Mouse (Mus musculus): ENCODE measurements around the gene Rnf212. TPM values are rescaled to one million over a fixed set of nuclear protein-coding genes. Genes with fewer than 3 reads are reported as not detected.

Rnf212 gene
- polyA plus RNA-seq, 1 experiment from 2014 or later, result not detected

- whole genome bisulfite sequencing, result 79% methylated on average over 7 of the region's 7 CpGs
Observed at GRCm38 (mm10) chr5:108719761-108720160, 55.0 kb downstream of the Rnf212 start.

GRCm38 (mm10) chr5:108718051-108718450 lies 56.7 kb downstream of the Rnf212 start:
- DNase-seq (ENCODE audit: low spot score), result peak; percentile 41
- no peaks in the 10 kb centered on the region for H3K36me3 ChIP-seq (ENCODE audit: control insufficient read depth, insufficient read depth, low read length)
- ATAC-seq (ENCODE audit: low read depth), result no peak
- WGBS, result 32% methylated on average over 4 of the region's 4 CpGs
- H3K4me2 ChIP-seq (ENCODE audit: low read depth, low read length), result no peak overlapping the region
- peak overlapping the region; percentile 49; the same call in 1 of the 2 replicates for H3K27ac ChIP-seq (replicated peaks; ENCODE audit: low read depth, low read length)
- H3K27me3 ChIP-seq (replicated peaks; ENCODE audit: control insufficient read depth, insufficient read depth, low read length), result no peaks in the 10 kb centered on the region
- peaks cover 13% of the 10 kb centered on the region for H3K4me1 ChIP-seq (ENCODE audit: control insufficient read depth, insufficient read depth, low read length)
- H3K9me3 ChIP-seq (ENCODE audit: control insufficient read depth, low read length), result no peaks in the 10 kb centered on the region
- H3K9ac ChIP-seq (ENCODE audit: low read depth, low read length), result no peak overlapping the region
- H3K4me3 ChIP-seq (ENCODE audit: low read depth, low read length), result no peak overlapping the region

More at GRCm38 (mm10) chr5:108719761-108720160, 55.0 kb downstream of the Rnf212 start:
- Histone ChIP-seq H3K36me3 (ENCODE audit: control insufficient read depth, insufficient read depth, low read length) (no peaks in the 10 kb centered on the region), H3K4me3 (ENCODE audit: low read depth, low read length) (no peak overlapping the region), H3K9me3 (ENCODE audit: control insufficient read depth, low read length) (no peaks in the 10 kb centered on the region), H3K4me1 (ENCODE audit: control insufficient read depth, insufficient read depth, low read length) (peaks cover 13% of the 10 kb centered on the region), H3K27ac (replicated peaks; ENCODE audit: low read depth, low read length) (no peak overlapping the region), H3K27me3 (replicated peaks; ENCODE audit: control insufficient read depth, insufficient read depth, low read length) (no peaks in the 10 kb centered on the region), H3K4me2 (ENCODE audit: low read depth, low read length) (no peak overlapping the region), H3K9ac (ENCODE audit: low read depth, low read length) (no peak overlapping the region)
- DNase-seq (ENCODE audit: low spot score) (no peak), ATAC-seq (ENCODE audit: low read depth) (no peak)

- H3K4me3 ChIP-seq (ENCODE audit: low read depth, low read length), result no peak overlapping the region
- ATAC-seq (ENCODE audit: low read depth), result no peak
- peaks cover 13% of the 10 kb centered on the region for H3K4me1 ChIP-seq (ENCODE audit: control insufficient read depth, insufficient read depth, low read length)
- H3K36me3 ChIP-seq (ENCODE audit: control insufficient read depth, insufficient read depth, low read length), result no peaks in the 10 kb centered on the region
- H3K27ac ChIP-seq (replicated peaks; ENCODE audit: low read depth, low read length), result no peak overlapping the region
- no peaks in the 10 kb centered on the region for H3K27me3 ChIP-seq (replicated peaks; ENCODE audit: control insufficient read depth, insufficient read depth, low read length)
- DNase-seq (ENCODE audit: low spot score), result no peak
- no peak overlapping the region for H3K4me2 ChIP-seq (ENCODE audit: low read depth, low read length)
- WGBS, result 90% methylated on average over 1 of the region's 1 CpGs
- H3K9ac ChIP-seq (ENCODE audit: low read depth, low read length), result no peak overlapping the region
- H3K9me3 ChIP-seq (ENCODE audit: control insufficient read depth, low read length), result no peaks in the 10 kb centered on the region
Observed at GRCm38 (mm10) chr5:108715974-108716373, 58.8 kb downstream of the Rnf212 start.

- ATAC-seq (ENCODE audit: low read depth) (peak; percentile 64), DNase-seq (ENCODE audit: low spot score) (peak; percentile 65)
- Histone ChIP-seq H3K27ac (replicated peaks; ENCODE audit: low read depth, low read length) (0 out of 2 replicates have a peak overlapping the region, but pooled peaks have one; percentile 25), H3K9me3 (ENCODE audit: control insufficient read depth, low read length) (no peaks in the 10 kb centered on the region), H3K27me3 (replicated peaks; ENCODE audit: control insufficient read depth, insufficient read depth, low read length) (no peaks in the 10 kb centered on the region), H3K9ac (ENCODE audit: low read depth, low read length) (no peak overlapping the region), H3K4me1 (ENCODE audit: control insufficient read depth, insufficient read depth, low read length) (peaks cover 10% of the 10 kb centered on the region), H3K4me2 (ENCODE audit: low read depth, low read length) (no peak overlapping the region), H3K36me3 (ENCODE audit: control insufficient read depth, insufficient read depth, low read length) (no peaks in the 10 kb centered on the region), H3K4me3 (ENCODE audit: low read depth, low read length) (no peak overlapping the region)
- WGBS, result 38% methylated on average over 6 of the region's 6 CpGs
Observed at GRCm38 (mm10) chr5:108714149-108714548, 60.6 kb downstream of the Rnf212 start.

GRCm38 (mm10) chr5:108713691-108714090 lies 61.1 kb downstream of the Rnf212 start:
- no peak overlapping the region for H3K9ac ChIP-seq (ENCODE audit: low read depth, low read length)
- no peaks in the 10 kb centered on the region for H3K36me3 ChIP-seq (ENCODE audit: control insufficient read depth, insufficient read depth, low read length)
- H3K27me3 ChIP-seq (replicated peaks; ENCODE audit: control insufficient read depth, insufficient read depth, low read length), result no peaks in the 10 kb centered on the region
- no peak for DNase-seq (ENCODE audit: low spot score)
- H3K27ac ChIP-seq (replicated peaks; ENCODE audit: low read depth, low read length), result 0 out of 2 replicates have a peak overlapping the region, but pooled peaks have one; percentile 25
- H3K4me3 ChIP-seq (ENCODE audit: low read depth, low read length), result no peak overlapping the region
- peak; percentile 19; the same call in 1 of the 2 replicates for ATAC-seq (ENCODE audit: low read depth)
- peaks cover 8% of the 10 kb centered on the region for H3K4me1 ChIP-seq (ENCODE audit: control insufficient read depth, insufficient read depth, low read length)
- no peaks in the 10 kb centered on the region for H3K9me3 ChIP-seq (ENCODE audit: control insufficient read depth, low read length)
- H3K4me2 ChIP-seq (ENCODE audit: low read depth, low read length), result no peak overlapping the region

- no peak for DNase-seq (ENCODE audit: low spot score)
- no peaks in the 10 kb centered on the region for H3K9me3 ChIP-seq (ENCODE audit: control insufficient read depth, low read length)
- H3K9ac ChIP-seq (ENCODE audit: low read depth, low read length), result no peak overlapping the region
- 78% methylated on average over 2 of the region's 2 CpGs for WGBS
- H3K4me2 ChIP-seq (ENCODE audit: low read depth, low read length), result no peak overlapping the region
- peaks cover 7% of the 10 kb centered on the region for H3K4me1 ChIP-seq (ENCODE audit: control insufficient read depth, insufficient read depth, low read length)
- ATAC-seq (ENCODE audit: low read depth), result no peak
- H3K27me3 ChIP-seq (replicated peaks; ENCODE audit: control insufficient read depth, insufficient read depth, low read length), result no peaks in the 10 kb centered on the region
- H3K36me3 ChIP-seq (ENCODE audit: control insufficient read depth, insufficient read depth, low read length), result peaks cover 4% of the 10 kb centered on the region; the same call in 1 of the 2 replicates
- H3K4me3 ChIP-seq (ENCODE audit: low read depth, low read length), result no peak overlapping the region
- H3K27ac ChIP-seq (replicated peaks; ENCODE audit: low read depth, low read length), result no peak overlapping the region
Observed at GRCm38 (mm10) chr5:108713096-108713495, 61.7 kb downstream of the Rnf212 start.

GRCm38 (mm10) chr5:108711968-108712367 lies 62.8 kb downstream of the Rnf212 start:
- Histone ChIP-seq H3K4me1 (ENCODE audit: control insufficient read depth, insufficient read depth, low read length) (no peaks in the 10 kb centered on the region), H3K27me3 (replicated peaks; ENCODE audit: control insufficient read depth, insufficient read depth, low read length) (no peaks in the 10 kb centered on the region), H3K36me3 (ENCODE audit: control insufficient read depth, insufficient read depth, low read length) (peaks cover 7% of the 10 kb centered on the region), H3K4me3 (ENCODE audit: low read depth, low read length) (no peak overlapping the region), H3K4me2 (ENCODE audit: low read depth, low read length) (no peak overlapping the region), H3K9ac (ENCODE audit: low read depth, low read length) (no peak overlapping the region), H3K9me3 (ENCODE audit: control insufficient read depth, low read length) (no peaks in the 10 kb centered on the region), H3K27ac (replicated peaks; ENCODE audit: low read depth, low read length) (no peak overlapping the region)
- whole genome bisulfite sequencing, result 66% methylated on average over 6 of the region's 6 CpGs
- ATAC-seq (ENCODE audit: low read depth) (no peak), DNase-seq (ENCODE audit: low spot score) (no peak)

- no peaks in the 10 kb centered on the region for H3K4me1 ChIP-seq (ENCODE audit: control insufficient read depth, insufficient read depth, low read length)
- no peak overlapping the region for H3K9ac ChIP-seq (ENCODE audit: low read depth, low read length)
- H3K4me3 ChIP-seq (ENCODE audit: low read depth, low read length), result no peak overlapping the region
- 54% methylated on average over 6 of the region's 6 CpGs for WGBS
- ATAC-seq (ENCODE audit: low read depth), result 0 out of 2 replicates have a peak, but pooled peaks have one; percentile 21
- H3K27ac ChIP-seq (replicated peaks; ENCODE audit: low read depth, low read length), result no peak overlapping the region
- peaks cover 33% of the 10 kb centered on the region for H3K36me3 ChIP-seq (ENCODE audit: control insufficient read depth, insufficient read depth, low read length)
- no peaks in the 10 kb centered on the region for H3K27me3 ChIP-seq (replicated peaks; ENCODE audit: control insufficient read depth, insufficient read depth, low read length)
- no peaks in the 10 kb centered on the region for H3K9me3 ChIP-seq (ENCODE audit: control insufficient read depth, low read length)
- DNase-seq (ENCODE audit: low spot score), result no peak
- no peak overlapping the region for H3K4me2 ChIP-seq (ENCODE audit: low read depth, low read length)
Observed at GRCm38 (mm10) chr5:108708981-108709731, 65.6 kb downstream of the Rnf212 start.

GRCm38 (mm10) chr5:108708419-108708818 lies 66.4 kb downstream of the Rnf212 start:
- Histone ChIP-seq H3K27ac (replicated peaks; ENCODE audit: low read depth, low read length) (no peak overlapping the region), H3K9ac (ENCODE audit: low read depth, low read length) (no peak overlapping the region), H3K4me1 (ENCODE audit: control insufficient read depth, insufficient read depth, low read length) (no peaks in the 10 kb centered on the region), H3K27me3 (replicated peaks; ENCODE audit: control insufficient read depth, insufficient read depth, low read length) (no peaks in the 10 kb centered on the region), H3K36me3 (ENCODE audit: control insufficient read depth, insufficient read depth, low read length) (peaks cover 33% of the 10 kb centered on the region), H3K4me3 (ENCODE audit: low read depth, low read length) (no peak overlapping the region), H3K9me3 (ENCODE audit: control insufficient read depth, low read length) (no peaks in the 10 kb centered on the region), H3K4me2 (ENCODE audit: low read depth, low read length) (no peak overlapping the region)
- no peak for ATAC-seq (ENCODE audit: low read depth)
- WGBS, result 90% methylated on average over 1 of the region's 1 CpGs
- no peak for DNase-seq (ENCODE audit: low spot score)

Data from embryonic facial prominence, embryonic 14.5 days (tissue).